Mouse (Mus musculus) small intestine, adult 2 months (tissue): ENCODE results near the gene Zscan25.

Source experiments
- CTCF ChIP-seq: fragments of 200-500 bp; IDR thresholded peaks from 2 replicates; pipeline ENCODE4 v1.5.1; 2012; ENCODE audit warnings: low read depth, mild to moderate bottlenecking, control low read depth, inconsistent platforms, low read length, moderate library complexity, mixed read lengths; ENCODE audit not compliant: insufficient replicate concordance, insufficient read length; ENCODE audit errors: extremely low read depth
- POLR2A ChIP-seq: fragments of 200-500 bp; IDR thresholded peaks from 2 replicates; pipeline ENCODE4 v1.6.1; 2012; ENCODE audit warnings: low read depth, mild to moderate bottlenecking, control low read depth, inconsistent platforms, low read length, moderate library complexity

- no peak for TF ChIP-seq CTCF
- no peak for TF ChIP-seq POLR2A
Measured at GRCm38 (mm10) chr5:145249520-145249919, 30.8 kb upstream of the Zscan25 start.
